Mouse (Mus musculus) liver, embryonic 14.5 days (tissue): ENCODE results near the gene 4921536K21Rik. TPM values are rescaled to one million over a fixed set of nuclear protein-coding genes. Genes with fewer than 3 reads are reported as not detected.

Experiments
- ATAC-seq: fragments of 200-750 bp; cut with Nextera tagmentation; 2 replicates; pipeline ENCODE4 v1.8.0; 2017; ENCODE audit warnings: moderate number of reproducible peaks, mild to moderate bottlenecking, moderate library complexity; ENCODE audit not compliant: insufficient read depth
- DNase-seq, 3 experiments: peaks; one replicate each; pipeline ENCODE4 v3.0.0-alpha.2; 2012 to 2013; ENCODE audit warnings: low read depth in 3 of 3, low spot score in 3 of 3
- H3K27ac ChIP-seq: fragments of 300-500 bp; sonication (generic); 2 replicates; pipeline ENCODE4 v1.5.1; 2014; ENCODE audit warnings: moderate library complexity, mild to moderate bottlenecking, control low read depth, inconsistent platforms
- H3K27me3 ChIP-seq: fragments of 300-500 bp; sonication (generic); 2 replicates; pipeline ENCODE4 v1.6.1; 2014; ENCODE audit warnings: mild to moderate bottlenecking, low read length, moderate library complexity; ENCODE audit not compliant: control insufficient read depth, insufficient read depth
- H3K36me3 ChIP-seq: fragments of 300-500 bp; sonication (generic); replicated peaks from 2 replicates; pipeline ENCODE4 v1.6.1; 2014; ENCODE audit warnings: low read depth; ENCODE audit not compliant: control insufficient read depth, insufficient read depth
- H3K4me1 ChIP-seq, 2 experiments: fragments of 200-500 bp in 1 of 2; fragments of 300-500 bp in 1 of 2; sonication (generic) in 1 of 2; replicated peaks; 2 replicates each; pipeline ENCODE4 v1.6.1; 2012 to 2014; ENCODE audit warnings: antibody characterized with exemption in 1 of 2, inconsistent platforms in 1 of 2, low read length in 1 of 2; ENCODE audit not compliant: control insufficient read depth in 2 of 2, insufficient read depth in 2 of 2
- H3K4me2 ChIP-seq: fragments of 300-500 bp; sonication (generic); 2 replicates; pipeline ENCODE4 v1.6.1; 2014; ENCODE audit warnings: low read depth, mild to moderate bottlenecking, control low read depth, moderate library complexity
- H3K4me3 ChIP-seq, 2 experiments: fragments of 200-500 bp in 1 of 2; fragments of 300-500 bp in 1 of 2; sonication (generic) in 1 of 2; 2 replicates each; pipeline ENCODE4 v1.5.1; 2012 to 2014; ENCODE audit warnings: low read depth in 2 of 2, low read length in 2 of 2, mild to moderate bottlenecking in 2 of 2, control low read depth in 1 of 2, inconsistent platforms in 1 of 2, moderate library complexity in 1 of 2; ENCODE audit not compliant: insufficient read depth in 1 of 2
- H3K9ac ChIP-seq: fragments of 300-500 bp; sonication (generic); replicated peaks from 2 replicates; pipeline ENCODE4 v1.6.1; 2014; ENCODE audit warnings: mild to moderate bottlenecking, control low read depth, moderate library complexity
- H3K9me3 ChIP-seq: fragments of 300-500 bp; sonication (generic); 2 replicates; pipeline ENCODE4 v1.6.1; 2016; ENCODE audit warnings: low read length, mixed read lengths; ENCODE audit not compliant: control insufficient read depth
- CTCF ChIP-seq: IDR thresholded peaks from 2 replicates; pipeline ENCODE4 v1.5.1; 2016; ENCODE audit warnings: antibody characterized with exemption, low read depth, control low read depth
- EP300 ChIP-seq: IDR thresholded peaks from 2 replicates; pipeline ENCODE4 v1.6.1; 2016; ENCODE audit warnings: antibody characterized with exemption, low read depth
- WGBS: fragments of 180-500 bp; shearing (Covaris S2); extraction: QIAGEN DNeasy Blood & Tissue Kit; methylation state at CpG from one replicate; pipeline ENCODE4 v1.1.7; 2014; ENCODE audit not compliant: insufficient replicate concordance; 5-methylcytosine and 5-hydroxymethylcytosine counted together
- polyA plus RNA-seq, 2 experiments: library from polyadenylated mRNA; depleted of rRNA in 1 of 2; stranded (reverse) in 1 of 2; unstranded in 1 of 2; fragments of >200 nt; fragmentation: Nextera tagmentation in 1 of 2; extraction: Ambion mirVana in 1 of 2; gene quantifications; 2 replicates each; pipeline versions ENCODE4 v1.2.1 to v1.2.3; 2012 to 2014

4921536K21Rik gene
- polyA plus RNA-seq, 2 experiments: 0.02 TPM; not detected in 1

- ATAC-seq: no peak
- no peaks in the 10 kb centered on the region for H3K4me1 ChIP-seq
- WGBS: 72% methylated on average over 3 of the region's 3 CpGs
- DNase-seq: no peak
- H3K9ac ChIP-seq: no peak overlapping the region
- H3K27me3 ChIP-seq: no peaks in the 10 kb centered on the region
- no peak for TF ChIP-seq EP300
- no peak for TF ChIP-seq CTCF
- H3K9me3 ChIP-seq: no peaks in the 10 kb centered on the region
- no peak overlapping the region for H3K27ac ChIP-seq
- no peak overlapping the region for H3K4me3 ChIP-seq
- no peak overlapping the region for H3K4me2 ChIP-seq
- no peaks in the 10 kb centered on the region for H3K36me3 ChIP-seq
Observed at GRCm38 (mm10) chr11:3902516-3902915, 7.6 kb upstream of the 4921536K21Rik start.

GRCm38 (mm10) chr11:3900296-3900695 lies 5.4 kb upstream of the 4921536K21Rik start:
- H3K4me2 ChIP-seq: no peak overlapping the region
- H3K27ac ChIP-seq: no peak overlapping the region
- H3K9me3 ChIP-seq: no peaks in the 10 kb centered on the region
- TF ChIP-seq CTCF (no peak), EP300 (no peak)
- ATAC-seq (no peak), DNase-seq (no peak)
- peaks cover 0 to 2% of the 10 kb centered on the region in 2 experiments; a peak in 1 of 4 replicates for H3K4me1 ChIP-seq
- no peak overlapping the region for H3K4me3 ChIP-seq
- no peaks in the 10 kb centered on the region for H3K27me3 ChIP-seq
- H3K9ac ChIP-seq: no peak overlapping the region
- H3K36me3 ChIP-seq: no peaks in the 10 kb centered on the region
- 61% methylated on average over 6 of the region's 6 CpGs for WGBS

- Histone ChIP-seq H3K9ac (no peak overlapping the region), H3K4me2 (no peak overlapping the region), H3K9me3 (no peaks in the 10 kb centered on the region), H3K4me3 (no peak overlapping the region), H3K27ac (no peak overlapping the region), H3K27me3 (no peaks in the 10 kb centered on the region), H3K36me3 (no peaks in the 10 kb centered on the region), H3K4me1 (peaks cover 0 to 4% of the 10 kb centered on the region in 2 experiments; a peak in 2 of 4 replicates)
- no peak for TF ChIP-seq CTCF
- TF ChIP-seq EP300: no peak
- no peak for DNase-seq
- 79% methylated on average over 1 of the region's 1 CpGs for WGBS
- no peak for ATAC-seq
Observed at GRCm38 (mm10) chr11:3895933-3896332, 1.0 kb upstream of the 4921536K21Rik start.

GRCm38 (mm10) chr11:3895458-3895857 lies 560 bp upstream of the 4921536K21Rik start:
- TF ChIP-seq CTCF (no peak), EP300 (no peak)
- H3K4me1 ChIP-seq: peaks cover 0 to 4% of the 10 kb centered on the region in 2 experiments; a peak in 2 of 4 replicates
- 5% methylated on average over 10 of the region's 10 CpGs for WGBS
- H3K4me2 ChIP-seq: peak overlapping the region; percentile 65
- DNase-seq (no peak), ATAC-seq (no peak)
- peak overlapping the region; percentile 10; the same call in 1 of the 2 replicates for H3K9ac ChIP-seq
- H3K27ac ChIP-seq: no peak overlapping the region
- no peaks in the 10 kb centered on the region for H3K27me3 ChIP-seq
- H3K36me3 ChIP-seq: no peaks in the 10 kb centered on the region
- no peaks in the 10 kb centered on the region for H3K9me3 ChIP-seq
- H3K4me3 ChIP-seq: peak overlapping the region; percentile 45 to 74

- TF ChIP-seq CTCF (no peak), EP300 (no peak)
- Histone ChIP-seq H3K9ac (no peak overlapping the region), H3K4me2 (no peak overlapping the region), H3K4me3 (no peak overlapping the region), H3K27ac (no peak overlapping the region), H3K4me1 (peaks cover 0 to 4% of the 10 kb centered on the region in 2 experiments; a peak in 2 of 4 replicates), H3K9me3 (no peaks in the 10 kb centered on the region), H3K36me3 (no peaks in the 10 kb centered on the region), H3K27me3 (no peaks in the 10 kb centered on the region)
- WGBS: 55% methylated on average over 6 of the region's 6 CpGs
- ATAC-seq: no peak
- no peak for DNase-seq
Observed at GRCm38 (mm10) chr11:3893970-3894369, 928 bp downstream of the 4921536K21Rik start.
